Mouse (Mus musculus) hindbrain, embryonic 10.5 days (tissue): Measurements from ENCODE around the gene Gm10447. TPM values are rescaled to one million over a fixed set of nuclear protein-coding genes. Genes with fewer than 3 reads are reported as not detected.
"Not testable (repeated sequence)": the region's sequence is repeated elsewhere in the genome, so short reads cannot be mapped to it uniquely, and the experiment has no call there.

Experiments
- DNase-seq: peaks from one replicate; pipeline ENCODE4 v3.0.0-alpha.2; 2017; ENCODE audit warnings: low spot score
- H3K27ac ChIP-seq: fragments of 300-500 bp; sonication (generic); 2 replicates; pipeline ENCODE4 v1.5.1; 2016; ENCODE audit warnings: mild to moderate bottlenecking, moderate library complexity
- H3K27me3 ChIP-seq: fragments of 300-500 bp; sonication (generic); 2 replicates; pipeline ENCODE4 v1.6.1; 2016; ENCODE audit warnings: mild to moderate bottlenecking; ENCODE audit not compliant: poor library complexity, insufficient read depth, severe bottlenecking
- H3K36me3 ChIP-seq: fragments of 300-500 bp; sonication (generic); 2 replicates; pipeline ENCODE4 v1.6.1; 2016; ENCODE audit warnings: mild to moderate bottlenecking, moderate library complexity
- H3K4me1 ChIP-seq: fragments of 300-500 bp; sonication (generic); replicated peaks from 2 replicates; pipeline ENCODE4 v1.6.1; 2016; ENCODE audit warnings: mild to moderate bottlenecking
- H3K4me3 ChIP-seq: fragments of 300-500 bp; sonication (generic); 2 replicates; pipeline ENCODE4 v1.5.1; 2016; ENCODE audit warnings: mild to moderate bottlenecking, moderate library complexity
- H3K9me3 ChIP-seq: fragments of 300-500 bp; sonication (generic); 2 replicates; pipeline ENCODE4 v1.6.1; 2016; ENCODE audit warnings: mild to moderate bottlenecking, moderate library complexity
- WGBS: fragments of 180-500 bp; shearing (Covaris S2); methylation state at CpG from one replicate; pipeline ENCODE4 v1.1.7; 2016; 5-methylcytosine and 5-hydroxymethylcytosine counted together
- polyA plus RNA-seq: library from polyadenylated mRNA; unstranded; fragments of >200 nt; fragmentation: Nextera tagmentation; extraction: Ambion mirVana; gene quantifications from 2 replicates; pipeline ENCODE4 v1.2.1, GENCODE M21; 2016

Gm10447 gene
- polyA plus RNA-seq, 1 experiment from 2014 or later: not detected

- H3K27me3 ChIP-seq: no peaks in the 10 kb centered on the region
- H3K36me3 ChIP-seq: peaks cover 20% of the 10 kb centered on the region
- no peak overlapping the region for H3K27ac ChIP-seq
- no peak for DNase-seq
- peaks cover 20% of the 10 kb centered on the region for H3K4me1 ChIP-seq
- H3K4me3 ChIP-seq: peak overlapping the region; percentile 95
- no peaks in the 10 kb centered on the region for H3K9me3 ChIP-seq
Measured at GRCm38 (mm10) chr11:53429182-53429581, 27.7 kb downstream of the Gm10447 start.

- Histone ChIP-seq H3K36me3 (peaks cover 20% of the 10 kb centered on the region), H3K4me1 (peaks cover 20% of the 10 kb centered on the region), H3K27me3 (no peaks in the 10 kb centered on the region), H3K27ac (no peak overlapping the region), H3K9me3 (no peaks in the 10 kb centered on the region), H3K4me3 (no peak overlapping the region)
- no peak for DNase-seq
- 93% methylated on average over 5 of the region's 5 CpGs for WGBS
Measured at GRCm38 (mm10) chr11:53428716-53429057, 28.2 kb downstream of the Gm10447 start.

- Histone ChIP-seq H3K36me3 (peaks cover 20% of the 10 kb centered on the region), H3K9me3 (no peaks in the 10 kb centered on the region), H3K27ac (no peak overlapping the region), H3K4me1 (peaks cover 20% of the 10 kb centered on the region), H3K4me3 (no peak overlapping the region), H3K27me3 (no peaks in the 10 kb centered on the region)
- WGBS: 94% methylated on average over 3 of the region's 3 CpGs
- DNase-seq: no peak
Measured at GRCm38 (mm10) chr11:53427993-53428715, 28.8 kb downstream of the Gm10447 start.

DNA sequence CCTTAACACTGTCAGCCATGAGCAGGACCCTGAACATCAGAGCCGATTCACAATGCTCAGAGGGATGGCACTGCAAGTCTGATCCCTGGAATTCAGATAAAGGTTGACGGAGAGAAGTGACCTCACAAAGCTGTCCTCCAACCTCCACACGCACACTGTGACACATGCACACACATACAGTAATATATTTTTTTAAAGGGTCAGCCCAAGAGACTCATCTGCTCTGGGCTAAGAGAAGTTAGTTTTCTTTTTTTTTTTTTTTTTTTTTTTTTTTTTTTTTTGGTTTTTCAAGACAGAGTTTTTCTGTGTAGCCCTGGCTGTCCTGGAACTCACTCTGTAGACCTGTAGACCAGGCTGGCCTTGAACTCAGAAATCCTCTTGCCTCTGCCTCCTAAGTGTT lies 30.0 kb downstream of the Gm10447 start:
- H3K27ac ChIP-seq, H3K27me3 ChIP-seq, DNase-seq, H3K9me3 ChIP-seq, H3K4me3 ChIP-seq: not testable (repeated sequence)
- Histone ChIP-seq H3K4me1 (peaks cover 20% of the 10 kb centered on the region), H3K36me3 (peaks cover 28% of the 10 kb centered on the region)
- WGBS: 87% methylated on average over 3 of the region's 3 CpGs

- H3K4me1 ChIP-seq: peaks cover 11% of the 10 kb centered on the region
- H3K36me3 ChIP-seq: peaks cover 38% of the 10 kb centered on the region
- no peak overlapping the region for H3K27ac ChIP-seq
- no peaks in the 10 kb centered on the region for H3K27me3 ChIP-seq
- WGBS: 91% methylated on average over 6 of the region's 6 CpGs
- no peak for DNase-seq
- no peak overlapping the region for H3K4me3 ChIP-seq
- H3K9me3 ChIP-seq: no peaks in the 10 kb centered on the region
Measured at GRCm38 (mm10) chr11:53425711-53426255, 31.1 kb downstream of the Gm10447 start.

- peaks cover 41% of the 10 kb centered on the region for H3K36me3 ChIP-seq
- no peaks in the 10 kb centered on the region for H3K9me3 ChIP-seq
- no peak overlapping the region for H3K27ac ChIP-seq
- no peak overlapping the region for H3K4me3 ChIP-seq
- no peaks in the 10 kb centered on the region for H3K27me3 ChIP-seq
- WGBS: 84% methylated on average over 3 of the region's 3 CpGs
- no peak for DNase-seq
- H3K4me1 ChIP-seq: peaks cover 11% of the 10 kb centered on the region
Measured at GRCm38 (mm10) chr11:53425251-53425650, 31.7 kb downstream of the Gm10447 start.

DNA sequence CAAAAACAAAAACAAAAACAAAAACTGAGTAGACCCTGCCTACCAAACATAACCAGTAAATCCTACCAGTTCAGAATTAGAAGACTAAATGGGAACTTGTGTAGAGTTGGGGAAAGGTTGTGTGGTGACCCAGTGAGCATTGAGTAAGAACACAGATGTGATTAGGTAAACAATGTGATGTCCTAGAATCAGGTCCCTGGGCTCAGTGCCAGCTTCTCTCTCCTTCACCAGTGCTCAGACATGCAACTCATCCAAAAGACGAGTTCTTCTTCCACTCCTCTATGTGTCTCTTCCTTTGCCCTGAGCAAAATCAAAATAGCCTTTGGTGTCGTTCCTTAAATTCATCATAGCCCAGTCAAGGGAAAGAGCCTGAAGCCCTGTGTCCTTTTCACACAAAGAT lies 32.1 kb downstream of the Gm10447 start:
- H3K36me3 ChIP-seq: peaks cover 45% of the 10 kb centered on the region
- H3K27me3 ChIP-seq: no peaks in the 10 kb centered on the region
- DNase-seq: no peak
- H3K4me1 ChIP-seq: peaks cover 8% of the 10 kb centered on the region
- no peaks in the 10 kb centered on the region for H3K9me3 ChIP-seq
- 83% methylated on average over 2 of the region's 2 CpGs for WGBS
- no peak overlapping the region for H3K4me3 ChIP-seq
- H3K27ac ChIP-seq: no peak overlapping the region

DNA sequence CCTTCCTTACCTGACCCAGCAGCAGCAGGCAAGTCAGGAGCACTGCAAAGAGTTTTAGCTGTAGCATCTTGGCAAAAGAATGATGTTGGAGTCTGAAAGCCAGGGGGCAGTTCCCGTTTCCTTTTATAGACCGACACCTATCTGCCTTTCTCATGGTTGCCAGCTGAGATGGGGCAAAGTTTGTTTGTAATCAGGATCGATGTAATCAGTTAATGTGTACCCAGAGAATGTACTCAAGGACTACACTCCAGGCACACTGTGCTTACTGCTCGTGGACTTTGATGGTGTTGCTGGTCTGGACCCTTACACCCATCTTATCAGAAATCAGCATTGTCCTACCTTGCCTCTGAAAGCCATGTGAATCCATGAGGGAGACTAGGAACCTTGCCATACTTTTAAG lies 33.9 kb downstream of the Gm10447 start, which contains the start of gene Leap2:
Gene Leap2 (minus strand): TSS at position 135 of the 400 bp plus-strand sequence.
- no peaks in the 10 kb centered on the region for H3K9me3 ChIP-seq
- no peaks in the 10 kb centered on the region for H3K27me3 ChIP-seq
- H3K36me3 ChIP-seq: peaks cover 50% of the 10 kb centered on the region
- 89% methylated on average over 4 of the region's 4 CpGs for WGBS
- no peak for DNase-seq
- H3K4me3 ChIP-seq: no peak within 1 kb of the TSS
- H3K27ac ChIP-seq: no peak within 1 kb of the TSS
- H3K4me1 ChIP-seq: no peaks in the 10 kb centered on the region

- no peaks in the 10 kb centered on the region for H3K4me1 ChIP-seq
- H3K4me3 ChIP-seq: no peak overlapping the region
- no peak for DNase-seq
- H3K36me3 ChIP-seq: peaks cover 91% of the 10 kb centered on the region
- no peaks in the 10 kb centered on the region for H3K9me3 ChIP-seq
- no peaks in the 10 kb centered on the region for H3K27me3 ChIP-seq
- H3K27ac ChIP-seq: no peak overlapping the region
Measured at GRCm38 (mm10) chr11:53418048-53418447, 38.9 kb downstream of the Gm10447 start.

- 96% methylated on average over 4 of the region's 4 CpGs for WGBS
- H3K4me1 ChIP-seq: no peaks in the 10 kb centered on the region
- DNase-seq: no peak
- no peaks in the 10 kb centered on the region for H3K27me3 ChIP-seq
- H3K36me3 ChIP-seq: peaks cover 99% of the 10 kb centered on the region
- H3K27ac ChIP-seq: no peak overlapping the region
- no peaks in the 10 kb centered on the region for H3K9me3 ChIP-seq
- H3K4me3 ChIP-seq: no peak overlapping the region
Measured at GRCm38 (mm10) chr11:53413871-53414270, 43.0 kb downstream of the Gm10447 start.

DNA sequence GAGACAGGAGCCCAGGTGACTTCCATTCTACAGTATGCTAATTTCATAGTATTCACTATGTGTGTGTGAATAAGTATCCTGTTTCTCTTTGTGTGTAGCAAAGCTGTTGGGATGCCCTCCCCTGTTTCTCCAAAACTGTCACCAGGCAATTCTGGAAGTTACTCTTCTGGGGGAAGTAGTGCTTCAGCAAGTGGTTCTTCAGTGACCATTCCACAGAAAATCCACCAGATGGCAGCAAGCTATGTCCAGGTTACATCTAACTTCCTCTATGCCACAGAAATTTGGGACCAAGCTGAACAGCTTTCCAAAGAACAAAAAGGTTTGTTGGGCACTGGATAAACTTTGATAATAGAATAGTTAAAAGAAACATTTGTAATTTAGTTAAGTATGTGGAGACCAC lies 45.2 kb downstream of the Gm10447 start:
- DNase-seq: no peak
- Histone ChIP-seq H3K4me3 (no peak overlapping the region), H3K36me3 (peaks cover 99% of the 10 kb centered on the region), H3K27me3 (no peaks in the 10 kb centered on the region), H3K9me3 (no peaks in the 10 kb centered on the region), H3K27ac (no peak overlapping the region), H3K4me1 (no peaks in the 10 kb centered on the region)
